Mouse (Mus musculus) liver, embryonic 15.5 days (tissue): ENCODE results near the gene Npc2. TPM values are rescaled to one million over a fixed set of nuclear protein-coding genes. Genes with fewer than 3 reads are reported as not detected.
A peak's percentile ranks its signal among the peaks of the same experiment; 100 is the strongest.

Source experiments
- ATAC-seq: fragments of 200-750 bp; cut with Nextera tagmentation; 2 replicates; pipeline ENCODE4 v1.8.0; 2017; ENCODE audit warnings: moderate number of reproducible peaks, mild to moderate bottlenecking, moderate library complexity; ENCODE audit not compliant: insufficient read depth
- H3K27ac ChIP-seq: fragments of 300-500 bp; sonication (generic); replicated peaks from 2 replicates; pipeline ENCODE4 v1.5.1; 2015; ENCODE audit warnings: mild to moderate bottlenecking, inconsistent platforms
- H3K27me3 ChIP-seq: fragments of 300-500 bp; sonication (generic); 2 replicates; pipeline ENCODE4 v1.6.1; 2015; ENCODE audit warnings: mild to moderate bottlenecking, inconsistent platforms
- H3K36me3 ChIP-seq: fragments of 300-500 bp; sonication (generic); replicated peaks from 2 replicates; pipeline ENCODE4 v1.6.1; 2015; ENCODE audit warnings: moderate library complexity, mild to moderate bottlenecking, inconsistent platforms
- H3K4me1 ChIP-seq: fragments of 300-500 bp; sonication (generic); replicated peaks from 2 replicates; pipeline ENCODE4 v1.6.1; 2015; ENCODE audit warnings: inconsistent platforms
- H3K4me2 ChIP-seq: fragments of 300-500 bp; sonication (generic); 2 replicates; pipeline ENCODE4 v1.6.1; 2015; ENCODE audit warnings: moderate library complexity, mild to moderate bottlenecking, inconsistent platforms
- H3K4me3 ChIP-seq: fragments of 300-500 bp; sonication (generic); replicated peaks from 2 replicates; pipeline ENCODE4 v1.5.1; 2015; ENCODE audit warnings: mild to moderate bottlenecking, inconsistent platforms
- H3K9ac ChIP-seq: fragments of 300-500 bp; sonication (generic); 2 replicates; pipeline ENCODE4 v1.6.1; 2015; ENCODE audit warnings: moderate library complexity, mild to moderate bottlenecking, inconsistent platforms
- H3K9me3 ChIP-seq: fragments of 300-500 bp; sonication (generic); replicated peaks from 2 replicates; pipeline ENCODE4 v1.6.1; 2016; ENCODE audit warnings: inconsistent platforms
- WGBS: fragments of 180-500 bp; shearing (Covaris S2); methylation state at CpG from one replicate; pipeline ENCODE4 v1.1.7; 2015; ENCODE audit warnings: mixed read lengths; ENCODE audit not compliant: insufficient replicate concordance; 5-methylcytosine and 5-hydroxymethylcytosine counted together
- polyA plus RNA-seq: library from polyadenylated mRNA; unstranded; fragments of >200 nt; fragmentation: Nextera tagmentation; extraction: Ambion mirVana; gene quantifications from 2 replicates; pipeline ENCODE4 v1.2.1, GENCODE M21; 2015

Gene Npc2
- polyA plus RNA-seq, 1 experiment from 2014 or later: 26.0 TPM

- 0 out of 2 replicates have a peak, but pooled peaks cover 3% of the 10 kb centered on the region for H3K27me3 ChIP-seq
- no peaks in the 10 kb centered on the region for H3K36me3 ChIP-seq
- no peak for ATAC-seq
- no peak overlapping the region for H3K9ac ChIP-seq
- WGBS: 56% methylated on average over 5 of the region's 5 CpGs
- no peak overlapping the region for H3K4me3 ChIP-seq
- H3K9me3 ChIP-seq: no peaks in the 10 kb centered on the region
- H3K4me1 ChIP-seq: no peaks in the 10 kb centered on the region
- no peak overlapping the region for H3K4me2 ChIP-seq
- H3K27ac ChIP-seq: no peak overlapping the region
Observed at GRCm38 (mm10) chr12:84727434-84727833, 45.5 kb downstream of the Npc2 start.

- ATAC-seq: no peak
- Histone ChIP-seq H3K27ac (no peak overlapping the region), H3K36me3 (no peaks in the 10 kb centered on the region), H3K9me3 (no peaks in the 10 kb centered on the region), H3K27me3 (no peaks in the 10 kb centered on the region), H3K4me1 (no peaks in the 10 kb centered on the region), H3K9ac (no peak overlapping the region), H3K4me2 (no peak overlapping the region), H3K4me3 (no peak overlapping the region)
- 44% methylated on average over 4 of the region's 4 CpGs for WGBS
Observed at GRCm38 (mm10) chr12:84726986-84727385, 46.0 kb downstream of the Npc2 start.

- WGBS: 62% methylated on average over 4 of the region's 4 CpGs
- no peak for ATAC-seq
Observed at GRCm38 (mm10) chr12:84726391-84726790, 46.6 kb downstream of the Npc2 start.

GRCm38 (mm10) chr12:84718462-84719244 is 54.3 kb downstream of the Npc2 start:
- H3K36me3 ChIP-seq: no peaks in the 10 kb centered on the region
- H3K9ac ChIP-seq: no peak overlapping the region
- H3K27me3 ChIP-seq: no peaks in the 10 kb centered on the region
- no peaks in the 10 kb centered on the region for H3K4me1 ChIP-seq
- ATAC-seq: no peak
- no peak overlapping the region for H3K4me2 ChIP-seq
- H3K27ac ChIP-seq: no peak overlapping the region
- no peak overlapping the region for H3K4me3 ChIP-seq
- WGBS: 53% methylated on average over 9 of the region's 9 CpGs
- H3K9me3 ChIP-seq: no peaks in the 10 kb centered on the region

More at GRCm38 (mm10) chr12:84726391-84726790, 46.6 kb downstream of the Npc2 start:
- Histone ChIP-seq H3K27ac (no peak overlapping the region), H3K36me3 (no peaks in the 10 kb centered on the region), H3K9ac (no peak overlapping the region), H3K9me3 (no peaks in the 10 kb centered on the region), H3K4me1 (no peaks in the 10 kb centered on the region), H3K4me2 (no peak overlapping the region), H3K4me3 (no peak overlapping the region), H3K27me3 (no peaks in the 10 kb centered on the region)

- Histone ChIP-seq H3K27ac (no peak overlapping the region), H3K36me3 (no peaks in the 10 kb centered on the region), H3K9me3 (no peaks in the 10 kb centered on the region), H3K27me3 (no peaks in the 10 kb centered on the region), H3K4me2 (no peak overlapping the region), H3K4me1 (peaks cover 13% of the 10 kb centered on the region), H3K4me3 (no peak overlapping the region), H3K9ac (no peak overlapping the region)
- 69% methylated on average over 6 of the region's 6 CpGs for WGBS
- no peak for ATAC-seq
Observed at GRCm38 (mm10) chr12:84714578-84714977, 58.4 kb downstream of the Npc2 start.

- Histone ChIP-seq H3K36me3 (no peaks in the 10 kb centered on the region), H3K4me2 (peak overlapping the region; percentile 63), H3K27ac (peak overlapping the region; percentile 64), H3K27me3 (no peaks in the 10 kb centered on the region), H3K4me3 (peak overlapping the region; percentile 25), H3K9me3 (no peaks in the 10 kb centered on the region), H3K9ac (no peak overlapping the region; the same call in 1 of the 2 replicates), H3K4me1 (peaks cover 32% of the 10 kb centered on the region)
- WGBS: 6% methylated on average over 14 of the region's 14 CpGs
- ATAC-seq: peak; percentile 87
Observed at GRCm38 (mm10) chr12:84709842-84710439, 63.0 kb downstream of the Npc2 start.

- ATAC-seq: no peak
- Histone ChIP-seq H3K27ac (no peak overlapping the region), H3K4me2 (no peak overlapping the region), H3K4me1 (peaks cover 32% of the 10 kb centered on the region), H3K27me3 (peaks cover 7% of the 10 kb centered on the region; the same call in 1 of the 2 replicates), H3K4me3 (no peak overlapping the region), H3K36me3 (no peaks in the 10 kb centered on the region), H3K9me3 (no peaks in the 10 kb centered on the region), H3K9ac (no peak overlapping the region)
- 77% methylated on average over 4 of the region's 4 CpGs for WGBS
Observed at GRCm38 (mm10) chr12:84707804-84708203, 65.1 kb downstream of the Npc2 start.

- Histone ChIP-seq H3K27me3 (peaks cover 16% of the 10 kb centered on the region), H3K9ac (no peak overlapping the region), H3K4me3 (no peak overlapping the region), H3K4me2 (no peak overlapping the region), H3K36me3 (no peaks in the 10 kb centered on the region), H3K4me1 (peaks cover 32% of the 10 kb centered on the region), H3K9me3 (no peaks in the 10 kb centered on the region), H3K27ac (no peak overlapping the region)
- WGBS: 56% methylated on average over 4 of the region's 4 CpGs
- ATAC-seq: no peak
Observed at GRCm38 (mm10) chr12:84706886-84707285, 66.1 kb downstream of the Npc2 start.

Other genes starting within 250 kb of the Npc2 start
- gene Vsx2, start 203.4 kb downstream of the Npc2 start, polyA plus RNA-seq: not detected in 2 replicates
- 3.7 and 3.9 TPM in 2 replicates for gene Abcd4, start 155.7 kb downstream of the Npc2 start, polyA plus RNA-seq
- not detected in 2 replicates for gene Vrtn, start 132.1 kb downstream of the Npc2 start, polyA plus RNA-seq
- gene Syndig1l, start 74.3 kb downstream of the Npc2 start, polyA plus RNA-seq: 0.06 and 0.10 TPM in 2 replicates
- 99.5 and 100.0 TPM in 2 replicates for gene Isca2, start 99 bp upstream of the Npc2 start, polyA plus RNA-seq
- 0.26 and 0.35 TPM in 2 replicates for gene Ltbp2, start 103.4 kb upstream of the Npc2 start, polyA plus RNA-seq
- gene Fcf1, start 197.7 kb upstream of the Npc2 start, polyA plus RNA-seq: 74.8 and 79.8 TPM in 2 replicates
- 14.6 and 14.8 TPM in 2 replicates for gene Arel1, start 197.7 kb upstream of the Npc2 start, polyA plus RNA-seq
- gene Ylpm1, start 223.2 kb upstream of the Npc2 start, polyA plus RNA-seq: 6.2 and 7.1 TPM in 2 replicates